Mouse (Mus musculus) adrenal gland, adult 2 months (tissue): ENCODE results near the gene Cd70. TPM values are rescaled to one million over a fixed set of nuclear protein-coding genes. Genes with fewer than 3 reads are reported as not detected.
A peak's percentile ranks its signal among the peaks of the same experiment; 100 is the strongest.

ENCODE experiments used
- DNase-seq: peaks from one replicate; pipeline ENCODE4 v3.0.0; 2021
- polyA plus RNA-seq: library from polyadenylated mRNA; depleted of rRNA; stranded (reverse); fragments of >200 nt; gene quantifications from 2 replicates; pipeline ENCODE4 v1.2.3, GENCODE M21; 2012; rRNA removed
- total RNA-seq, 2 experiments: library from RNA; stranded (reverse); gene quantifications; 2 replicates each; pipeline ENCODE4 v1.2.3; 2021

Cd70 gene
- total and polyA plus RNA-seq, 3 experiments = not detected

DNA sequence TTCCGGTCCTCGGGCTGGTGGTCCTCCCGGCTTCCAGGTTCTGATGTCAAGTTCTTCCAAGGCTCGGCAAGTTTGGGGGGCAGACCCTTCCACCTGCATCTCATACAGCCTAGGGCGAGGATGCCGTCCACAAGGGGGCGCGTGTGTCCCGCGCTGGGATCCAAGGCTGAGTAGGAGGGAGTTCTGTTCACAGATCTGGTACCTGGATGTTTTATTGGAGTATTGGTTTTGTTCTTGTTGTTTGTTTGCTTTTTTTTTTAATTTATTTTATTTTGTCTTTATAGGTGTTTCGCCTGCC, 53.0 kb downstream of the Cd70 start:
- peak; percentile 83 for DNase-seq

Other genes starting within 250 kb of the Cd70 start
- gene Mllt1, start 214.4 kb downstream of the Cd70 start, total RNA-seq = 10 to 100 TPM; 32.9 to 46.8 TPM
- 54.8 and 55.0 TPM in 2 replicates for gene Mllt1, start 214.4 kb downstream of the Cd70 start, polyA plus RNA-seq
- under 1 TPM in 1 of 2 experiments, not detected in 1; 0.23 TPM for gene Acer1, start 167.7 kb downstream of the Cd70 start, total RNA-seq
- 0.42 and 0.51 TPM in 2 replicates for gene Acer1, start 167.7 kb downstream of the Cd70 start, polyA plus RNA-seq
- 100 to 1,000 TPM; 118 to 140 TPM for gene Clpp, start 159.5 kb downstream of the Cd70 start, total RNA-seq
- gene Clpp, start 159.5 kb downstream of the Cd70 start, polyA plus RNA-seq = 378 and 412 TPM in 2 replicates
- 10 to 100 TPM; 58.3 to 81.0 TPM for gene Alkbh7, start 152.4 kb downstream of the Cd70 start, total RNA-seq
- 182 and 186 TPM in 2 replicates for gene Alkbh7, start 152.4 kb downstream of the Cd70 start, polyA plus RNA-seq
- not detected for gene Pspn, start 149.8 kb downstream of the Cd70 start, total RNA-seq
- 1.9 TPM in 2 replicates for gene Pspn, start 149.8 kb downstream of the Cd70 start, polyA plus RNA-seq
- 10 to 100 TPM; 55.8 to 57.3 TPM for gene Gtf2f1, start 138.5 kb downstream of the Cd70 start, total RNA-seq
- 23.8 and 28.5 TPM in 2 replicates for gene Gtf2f1, start 138.5 kb downstream of the Cd70 start, polyA plus RNA-seq
- gene Gm17949, start 138.3 kb downstream of the Cd70 start, total RNA-seq = not detected
- not detected in 2 replicates for gene Gm17949, start 138.3 kb downstream of the Cd70 start, polyA plus RNA-seq
- 10 to 100 TPM; 76.9 to 88.8 TPM for gene Khsrp, start 118.3 kb downstream of the Cd70 start, total RNA-seq
- 145 and 160 TPM in 2 replicates for gene Khsrp, start 118.3 kb downstream of the Cd70 start, polyA plus RNA-seq
- not detected for gene Slc25a41, start 108.1 kb downstream of the Cd70 start, total RNA-seq
- 0.18 TPM in 1 of 2 replicates, not detected in the other for gene Slc25a41, start 108.1 kb downstream of the Cd70 start, polyA plus RNA-seq
- 1 to 10 TPM in 1 of 2 experiments, under 1 TPM in 1; 0.63 to 1.8 TPM for gene Crb3, start 90.7 kb downstream of the Cd70 start, total RNA-seq
- 1.1 and 1.5 TPM in 2 replicates for gene Crb3, start 90.7 kb downstream of the Cd70 start, polyA plus RNA-seq
- gene Slc25a23, start 89.9 kb downstream of the Cd70 start, total RNA-seq = 10 to 100 TPM; 75.8 to 87.5 TPM
- 72.0 and 94.5 TPM in 2 replicates for gene Slc25a23, start 89.9 kb downstream of the Cd70 start, polyA plus RNA-seq
- 1 to 10 TPM; 1.8 TPM for gene Dennd1c, start 71.3 kb downstream of the Cd70 start, total RNA-seq
- 2.8 and 3.3 TPM in 2 replicates for gene Dennd1c, start 71.3 kb downstream of the Cd70 start, polyA plus RNA-seq
- 1 to 10 TPM; 5.7 to 7.7 TPM for gene Tubb4a, start 62.0 kb downstream of the Cd70 start, total RNA-seq
- gene Tubb4a, start 62.0 kb downstream of the Cd70 start, polyA plus RNA-seq = 3.1 and 3.8 TPM in 2 replicates
- under 1 TPM; 0.45 to 0.72 TPM for gene Tnfsf9, start 44.5 kb downstream of the Cd70 start, total RNA-seq
- 1.2 and 1.8 TPM in 2 replicates for gene Tnfsf9, start 44.5 kb downstream of the Cd70 start, polyA plus RNA-seq
- under 1 TPM in 1 of 2 experiments, not detected in 1; 0.21 TPM for gene Tnfsf14, start 44.4 kb upstream of the Cd70 start, total RNA-seq
- gene Tnfsf14, start 44.4 kb upstream of the Cd70 start, polyA plus RNA-seq = 0.26 and 0.44 TPM in 2 replicates
- gene C3, start 78.4 kb upstream of the Cd70 start, total RNA-seq = 1,000 to 10,000 TPM in 1 of 2 experiments, 100 to 1,000 TPM in 1; 382 to 3,178 TPM
- 222 and 767 TPM in 2 replicates for gene C3, start 78.4 kb upstream of the Cd70 start, polyA plus RNA-seq
- 10 to 100 TPM; 85.1 to 89.5 TPM for gene Gpr108, start 98.7 kb upstream of the Cd70 start, total RNA-seq
- 79.7 and 82.5 TPM in 2 replicates for gene Gpr108, start 98.7 kb upstream of the Cd70 start, polyA plus RNA-seq
- 10 to 100 TPM; 44.5 to 51.5 TPM for gene Trip10, start 99.7 kb upstream of the Cd70 start, total RNA-seq
- 25.2 and 28.2 TPM in 2 replicates for gene Trip10, start 99.7 kb upstream of the Cd70 start, polyA plus RNA-seq
- gene Vav1, start 129.3 kb upstream of the Cd70 start, total RNA-seq = 1 to 10 TPM; 2.0 to 4.3 TPM
- 1.1 and 1.3 TPM in 2 replicates for gene Vav1, start 129.3 kb upstream of the Cd70 start, polyA plus RNA-seq
- gene Adgre1, start 208.9 kb upstream of the Cd70 start, total RNA-seq = 1 to 10 TPM; 7.7 to 9.3 TPM
- 3.5 and 4.0 TPM in 2 replicates for gene Adgre1, start 208.9 kb upstream of the Cd70 start, polyA plus RNA-seq